Mouse (Mus musculus): Measurements from ENCODE around the gene Lefty1. TPM values are rescaled to one million over a fixed set of nuclear protein-coding genes. Genes with fewer than 3 reads are reported as not detected.

Gene Lefty1
- polyA plus RNA-seq, 1 experiment from 2014 or later: 0.67 TPM

- 26% methylated on average over 20 of the region's 20 CpGs for WGBS
- DNase-seq (ENCODE audit: low spot score): peak; percentile 51
- peaks cover 62% of the 10 kb centered on the region for H3K27me3 ChIP-seq (ENCODE audit: low read depth, poor library complexity, severe bottlenecking)
- peak overlapping the region; percentile 19 for H3K27ac ChIP-seq (replicated peaks)
- no peaks in the 10 kb centered on the region for H3K36me3 ChIP-seq
- peaks cover 39% of the 10 kb centered on the region for H3K4me1 ChIP-seq
- H3K4me3 ChIP-seq: no peak overlapping the region; the same call in 1 of the 2 replicates
- no peaks in the 10 kb centered on the region for H3K9me3 ChIP-seq (replicated peaks)
These were observed 10.5 kb downstream of the Lefty1 start for GRCm38 (mm10) chr1:180945001-180945980.

- WGBS: 94% methylated on average over 6 of the region's 6 CpGs
- Histone ChIP-seq H3K9me3 (replicated peaks) (no peaks in the 10 kb centered on the region), H3K4me3 (no peak overlapping the region), H3K4me1 (peaks cover 34% of the 10 kb centered on the region), H3K27ac (replicated peaks) (no peak overlapping the region), H3K36me3 (no peaks in the 10 kb centered on the region), H3K27me3 (ENCODE audit: low read depth, poor library complexity, severe bottlenecking) (peaks cover 51% of the 10 kb centered on the region)
- no peak for DNase-seq (ENCODE audit: low spot score)
These were observed 11.6 kb downstream of the Lefty1 start for GRCm38 (mm10) chr1:180946448-180946847.

- Histone ChIP-seq H3K4me1 (no peaks in the 10 kb centered on the region), H3K36me3 (no peaks in the 10 kb centered on the region), H3K9me3 (replicated peaks) (no peaks in the 10 kb centered on the region), H3K27me3 (ENCODE audit: low read depth, poor library complexity, severe bottlenecking) (no peaks in the 10 kb centered on the region), H3K27ac (replicated peaks) (no peak overlapping the region), H3K4me3 (no peak overlapping the region)
- no peak for DNase-seq (ENCODE audit: low spot score)
- 91% methylated on average over 6 of the region's 6 CpGs for WGBS
These were observed 17.4 kb downstream of the Lefty1 start for GRCm38 (mm10) chr1:180952085-180952746.

- no peaks in the 10 kb centered on the region for H3K27me3 ChIP-seq (ENCODE audit: low read depth, poor library complexity, severe bottlenecking)
- no peak for DNase-seq (ENCODE audit: low spot score)
These were observed 18.0 kb downstream of the Lefty1 start for GRCm38 (mm10) chr1:180952808-180953207.

GRCm38 (mm10) chr1:180956401-180956800 is 21.6 kb downstream of the Lefty1 start:
- no peak overlapping the region for H3K4me3 ChIP-seq
- H3K36me3 ChIP-seq: no peaks in the 10 kb centered on the region
- H3K27ac ChIP-seq (replicated peaks): no peak overlapping the region
- 90% methylated on average over 8 of the region's 8 CpGs for WGBS
- no peaks in the 10 kb centered on the region for H3K27me3 ChIP-seq (ENCODE audit: low read depth, poor library complexity, severe bottlenecking)
- H3K9me3 ChIP-seq (replicated peaks): no peaks in the 10 kb centered on the region
- DNase-seq (ENCODE audit: low spot score): no peak
- H3K4me1 ChIP-seq: no peaks in the 10 kb centered on the region

More at GRCm38 (mm10) chr1:180952808-180953207, 18.0 kb downstream of the Lefty1 start:
- no peaks in the 10 kb centered on the region for H3K4me1 ChIP-seq
- no peak overlapping the region for H3K4me3 ChIP-seq
- no peaks in the 10 kb centered on the region for H3K9me3 ChIP-seq (replicated peaks)
- WGBS: 92% methylated on average over 5 of the region's 5 CpGs
- no peak overlapping the region for H3K27ac ChIP-seq (replicated peaks)
- no peaks in the 10 kb centered on the region for H3K36me3 ChIP-seq

GRCm38 (mm10) chr1:180956973-180957381 is 22.2 kb downstream of the Lefty1 start:
- Histone ChIP-seq H3K27ac (replicated peaks) (no peak overlapping the region), H3K27me3 (ENCODE audit: low read depth, poor library complexity, severe bottlenecking) (no peaks in the 10 kb centered on the region), H3K36me3 (no peaks in the 10 kb centered on the region), H3K9me3 (replicated peaks) (no peaks in the 10 kb centered on the region), H3K4me3 (no peak overlapping the region), H3K4me1 (no peaks in the 10 kb centered on the region)
- 84% methylated on average over 8 of the region's 8 CpGs for WGBS
- no peak for DNase-seq (ENCODE audit: low spot score)

GRCm38 (mm10) chr1:180957989-180958388 is 23.2 kb downstream of the Lefty1 start:
- no peaks in the 10 kb centered on the region for H3K36me3 ChIP-seq
- DNase-seq (ENCODE audit: low spot score): no peak
- H3K4me1 ChIP-seq: no peaks in the 10 kb centered on the region
- H3K9me3 ChIP-seq (replicated peaks): no peaks in the 10 kb centered on the region
- H3K27ac ChIP-seq (replicated peaks): no peak overlapping the region
- no peak overlapping the region for H3K4me3 ChIP-seq
- WGBS: 82% methylated on average over 3 of the region's 3 CpGs
- no peaks in the 10 kb centered on the region for H3K27me3 ChIP-seq (ENCODE audit: low read depth, poor library complexity, severe bottlenecking)

- no peaks in the 10 kb centered on the region for H3K36me3 ChIP-seq
- no peak for DNase-seq (ENCODE audit: low spot score)
- H3K4me1 ChIP-seq: no peaks in the 10 kb centered on the region
- H3K4me3 ChIP-seq: no peak overlapping the region
- no peak overlapping the region for H3K27ac ChIP-seq (replicated peaks)
- H3K9me3 ChIP-seq (replicated peaks): no peaks in the 10 kb centered on the region
- 65% methylated on average over 3 of the region's 3 CpGs for WGBS
- no peaks in the 10 kb centered on the region for H3K27me3 ChIP-seq (ENCODE audit: low read depth, poor library complexity, severe bottlenecking)
These were observed 24.0 kb downstream of the Lefty1 start for GRCm38 (mm10) chr1:180958797-180959196.

- no peaks in the 10 kb centered on the region for H3K4me1 ChIP-seq
- no peaks in the 10 kb centered on the region for H3K27me3 ChIP-seq (ENCODE audit: low read depth, poor library complexity, severe bottlenecking)
- H3K9me3 ChIP-seq (replicated peaks): no peaks in the 10 kb centered on the region
- no peak overlapping the region for H3K4me3 ChIP-seq
- DNase-seq (ENCODE audit: low spot score): no peak
- H3K27ac ChIP-seq (replicated peaks): no peak overlapping the region
- H3K36me3 ChIP-seq: no peaks in the 10 kb centered on the region
- 85% methylated on average over 3 of the region's 3 CpGs for WGBS
These were observed 31.0 kb downstream of the Lefty1 start for GRCm38 (mm10) chr1:180965786-180966185.

- Histone ChIP-seq H3K27ac (replicated peaks) (no peak overlapping the region), H3K27me3 (ENCODE audit: low read depth, poor library complexity, severe bottlenecking) (no peaks in the 10 kb centered on the region), H3K4me1 (no peaks in the 10 kb centered on the region), H3K9me3 (replicated peaks) (no peaks in the 10 kb centered on the region), H3K4me3 (no peak overlapping the region), H3K36me3 (no peaks in the 10 kb centered on the region)
- WGBS: 82% methylated on average over 3 of the region's 3 CpGs
- no peak for DNase-seq (ENCODE audit: low spot score)
These were observed 31.7 kb downstream of the Lefty1 start for GRCm38 (mm10) chr1:180966542-180966941.

GRCm38 (mm10) chr1:180967261-180967660 is 32.4 kb downstream of the Lefty1 start:
- 90% methylated on average over 7 of the region's 7 CpGs for WGBS

GRCm38 (mm10) chr1:180972941-180973340 is 38.1 kb downstream of the Lefty1 start:
- H3K4me3 ChIP-seq: no peak overlapping the region
- DNase-seq (ENCODE audit: low spot score): no peak
- H3K27ac ChIP-seq (replicated peaks): no peak overlapping the region
- WGBS: 75% methylated on average over 9 of the region's 11 CpGs
- H3K9me3 ChIP-seq (replicated peaks): no peaks in the 10 kb centered on the region
- H3K27me3 ChIP-seq (ENCODE audit: low read depth, poor library complexity, severe bottlenecking): no peaks in the 10 kb centered on the region
- H3K4me1 ChIP-seq: no peaks in the 10 kb centered on the region
- H3K36me3 ChIP-seq: no peaks in the 10 kb centered on the region

More at GRCm38 (mm10) chr1:180967261-180967660, 32.4 kb downstream of the Lefty1 start:
- no peaks in the 10 kb centered on the region for H3K27me3 ChIP-seq (ENCODE audit: low read depth, poor library complexity, severe bottlenecking)
- H3K4me3 ChIP-seq: no peak overlapping the region
- no peak for DNase-seq (ENCODE audit: low spot score)
- H3K9me3 ChIP-seq (replicated peaks): no peaks in the 10 kb centered on the region
- no peaks in the 10 kb centered on the region for H3K4me1 ChIP-seq
- no peaks in the 10 kb centered on the region for H3K36me3 ChIP-seq
- no peak overlapping the region for H3K27ac ChIP-seq (replicated peaks)
